Mouse (Mus musculus) G1E (cell line): ENCODE results near the gene Arl8b.

Experiments used
- GATA1 ChIP-seq: IDR thresholded peaks from 2 replicates; pipeline ENCODE4 v1.6.1; 2012; ENCODE audit warnings: borderline replicate concordance, low read length, inconsistent platforms, mixed read lengths
- GATA2 ChIP-seq: IDR thresholded peaks from 2 replicates; pipeline ENCODE4 v1.6.1; 2012; ENCODE audit warnings: low read depth, low read length, inconsistent platforms, borderline replicate concordance
- TAL1 ChIP-seq: conservative IDR thresholded peaks from 2 replicates; pipeline ENCODE4 v1.6.1; 2012; ENCODE audit warnings: low read depth, low read length, inconsistent platforms, mixed read lengths

GRCm38 (mm10) chr6:108791498-108791897 is 8.6 kb downstream of the Arl8b start:
- no peak for TF ChIP-seq GATA2
- TF ChIP-seq GATA1 = no peak
- no peak for TF ChIP-seq TAL1
